23 mouse cellular contexts compared by ENCODE assay signal in genomic region chr14:58488803-58489202, GRCm38 (mm10).
"Had no signal": no experiment of that assay in that cellular context is flagged by ENCODE, and none has a peak within 500 bp of the region (broad histone marks: within the 10 kb centered on the region; RNA-seq: fewer than 3 reads in every experiment).

No protein-coding gene starts in this region.

- H3K4me1 ChIP-seq: heart, embryonic 13.5 days; heart, embryonic 15.5 days; hindbrain, embryonic 13.5 days; hindbrain, embryonic 15.5 days; limb, embryonic 13.5 days; limb, embryonic 15.5 days; liver, embryonic 12.5 days had no signal

- H3K36me3 ChIP-seq: heart, embryonic 13.5 days; heart, embryonic 15.5 days; hindbrain, embryonic 13.5 days; hindbrain, embryonic 15.5 days; limb, embryonic 13.5 days; limb, embryonic 15.5 days; liver, embryonic 12.5 days had no signal

- DNase-seq: gastrocnemius, postnatal 14 days; gastrocnemius, postnatal 36 days; heart, adult 18-20 months; heart, postnatal 14 days; heart, postnatal 36 days; kidney, adult 11 months; kidney, adult 8-10 months; kidney, postnatal 36 days; layer of hippocampus, adult 9-11 months; layer of hippocampus, postnatal 36 days; left cerebral cortex, postnatal 4 days; lung, adult 18-20 months had no signal

- H3K9me3 ChIP-seq: heart, embryonic 13.5 days; heart, embryonic 15.5 days; hindbrain, embryonic 13.5 days; hindbrain, embryonic 15.5 days; limb, embryonic 13.5 days; limb, embryonic 15.5 days; liver, embryonic 12.5 days had no signal

- ATAC-seq: hindbrain, postnatal 0 days; intestine, embryonic 16.5 days; liver, embryonic 12.5 days had no signal

- H3K9ac ChIP-seq: heart, embryonic 13.5 days; heart, embryonic 15.5 days; hindbrain, embryonic 13.5 days; hindbrain, embryonic 15.5 days; limb, embryonic 13.5 days; limb, embryonic 15.5 days; liver, embryonic 12.5 days; liver, embryonic 14.5 days had no signal

- H3K4me3 ChIP-seq: heart, embryonic 13.5 days; heart, embryonic 15.5 days; hindbrain, embryonic 13.5 days; hindbrain, embryonic 15.5 days; limb, embryonic 13.5 days; limb, embryonic 15.5 days; liver, embryonic 12.5 days had no signal

- H3K4me2 ChIP-seq: heart, embryonic 11.5 days; heart, embryonic 13.5 days; heart, embryonic 15.5 days; hindbrain, embryonic 13.5 days; hindbrain, embryonic 15.5 days; limb, embryonic 13.5 days; limb, embryonic 15.5 days; liver, embryonic 12.5 days had no signal

- H3K27ac ChIP-seq: heart, embryonic 13.5 days; heart, embryonic 15.5 days; hindbrain, embryonic 13.5 days; hindbrain, embryonic 15.5 days; hindbrain, postnatal 0 days; limb, embryonic 13.5 days; limb, embryonic 15.5 days; liver, embryonic 12.5 days; liver, embryonic 14.5 days had no signal

- H3K27me3 ChIP-seq: heart, embryonic 13.5 days; heart, embryonic 15.5 days; hindbrain, embryonic 13.5 days; hindbrain, embryonic 15.5 days; limb, embryonic 13.5 days; limb, embryonic 15.5 days; liver, embryonic 12.5 days had no signal
